25 mouse cellular contexts compared by ENCODE assay signal in the genomic region with DNA sequence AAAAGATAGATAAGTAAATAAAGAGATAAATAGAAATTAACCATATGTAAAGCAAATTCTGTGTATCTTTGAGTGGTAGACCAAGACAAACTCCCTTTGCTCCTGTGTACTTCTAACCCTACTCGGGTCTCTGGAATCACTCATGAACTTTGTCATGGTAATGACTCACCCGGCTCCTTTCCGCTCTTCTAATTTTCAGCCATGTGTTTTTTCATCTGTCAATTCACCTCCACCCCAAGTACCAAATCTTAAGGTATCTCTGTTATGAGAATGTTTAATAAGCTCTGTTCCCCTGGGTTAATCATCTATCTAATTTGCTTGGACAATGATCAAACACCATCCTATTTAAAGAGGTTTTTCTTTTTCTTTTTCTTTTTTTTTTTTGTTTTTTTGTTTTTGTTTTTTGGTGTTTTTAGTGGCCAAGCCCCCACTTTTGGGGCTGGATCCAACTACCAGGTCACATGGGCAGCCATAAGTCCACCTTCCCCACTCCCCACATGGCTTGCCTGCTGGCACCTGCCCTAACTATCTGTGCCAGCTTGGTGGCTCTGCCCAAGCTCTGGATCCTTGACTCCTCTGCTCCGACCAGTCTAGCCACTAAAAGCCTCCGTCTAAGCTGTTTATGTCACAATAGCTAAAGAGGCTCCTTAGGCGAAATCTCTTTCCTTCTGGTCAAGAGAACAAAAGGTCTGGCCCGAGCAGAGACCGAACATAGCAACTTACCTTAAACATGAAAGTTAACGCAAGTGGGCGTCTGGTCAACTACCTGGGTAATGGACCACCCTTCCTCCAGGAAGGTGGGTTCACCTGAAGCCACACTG. TPM values are rescaled to one million over a fixed set of nuclear protein-coding genes. Genes with fewer than 3 reads are reported as not detected.
DNase-seq lines count a peak whose midpoint lies in the region; TF ChIP-seq lines count a peak whose summit lies in the region.
"Had no signal": no experiment of that assay in that cellular context is flagged by ENCODE, and none has a peak within 500 bp of the region (broad histone marks: within the 10 kb centered on the region; RNA-seq: fewer than 3 reads in every experiment).

No protein-coding gene starts in this region.

- no peaks in the 10 kb centered on the region for H3K27me3 ChIP-seq in heart, adult 2 months (ENCODE audit: control insufficient read depth, insufficient read depth, low read length)
- H3K27me3 ChIP-seq: embryonic facial prominence, embryonic 13.5 days; heart, embryonic 12.5 days; limb, embryonic 15.5 days had no signal

- H3K4me1 ChIP-seq in heart, adult 2 months (ENCODE audit: control insufficient read depth, insufficient read depth, low read length), result peaks cover 1% of the 10 kb centered on the region; the same call in 1 of the 2 replicates
- H3K4me1 ChIP-seq: embryonic facial prominence, embryonic 13.5 days; heart, embryonic 12.5 days; limb, embryonic 15.5 days had no signal

- H3K36me3 ChIP-seq in heart, adult 2 months (ENCODE audit: control insufficient read depth, insufficient read depth, low read length), result no peaks in the 10 kb centered on the region
- H3K36me3 ChIP-seq: embryonic facial prominence, embryonic 13.5 days; heart, embryonic 12.5 days; limb, embryonic 15.5 days had no signal

- no peak for TF ChIP-seq EP300 in heart, adult 2 months (IDR thresholded peaks at IDR 0.05; ENCODE audit: insufficient read depth, low read depth, low read length)

- H3K9ac ChIP-seq in heart, adult 2 months (ENCODE audit: low read depth, low read length), result no peak overlapping the region
- H3K9ac ChIP-seq: embryonic facial prominence, embryonic 13.5 days; forebrain, postnatal 0 days; heart, embryonic 12.5 days; hindbrain, embryonic 14.5 days; limb, embryonic 15.5 days; liver, embryonic 14.5 days; lung, embryonic 14.5 days had no signal

- TF ChIP-seq POLR2A in heart, adult 2 months (IDR thresholded peaks at IDR 0.05; ENCODE audit: insufficient read depth, low read depth, low read length), result no peak

- intact Hi-C loops in heart, postnatal 10 days (cut with DNase I), result no loop called here
- intact Hi-C loops in gastrocnemius, postnatal 36 days (cut with DNase I), result no loop called here
- intact Hi-C loops in heart, adult 2 months (cut with DNase I), result no loop called here

- H3K4me3 ChIP-seq in heart, adult 2 months, result no peak overlapping the region
- H3K4me3 ChIP-seq: embryonic facial prominence, embryonic 13.5 days; heart, embryonic 12.5 days; layer of hippocampus, adult 2 months; limb, embryonic 15.5 days had no signal

- 81% methylated on average over 10 of the region's 10 CpGs for whole genome bisulfite sequencing in heart, adult 2 months

- H3K27ac ChIP-seq in heart, adult 2 months, result no peak overlapping the region
- H3K27ac ChIP-seq: embryonic facial prominence, embryonic 13.5 days; hindbrain, embryonic 14.5 days; layer of hippocampus, adult 2 months; limb, embryonic 15.5 days; liver, embryonic 14.5 days had no signal

- DNase-seq in heart, adult 11 months, result peak; percentile 75
- no peak for DNase-seq in heart, postnatal 10 days
- DNase-seq in MN1 (ENCODE audit: low spot score), result peak; percentile 65
- peak; percentile 64 for DNase-seq in gonadal fat pad, adult 2 months (ENCODE audit: low read depth)
- peak; percentile 48 for DNase-seq in kidney, postnatal 14 days
- no peak for DNase-seq in gastrocnemius, postnatal 36 days
- DNase-seq in heart, adult 2 months, result no peak
- DNase-seq: adrenal gland, adult 2 months; adrenal gland, postnatal 36 days; cerebellum, adult 18-20 months; cerebellum, postnatal 36 days; embryo, embryonic 11 days; forebrain, postnatal 0 days; gastrocnemius, postnatal 10 days; left cerebral cortex, postnatal 4 days; lung, embryonic 14.5 days; lung, postnatal 14 days; midbrain, embryonic 14.5 days; thymus, postnatal 4 days had no signal

- H3K79me2 ChIP-seq in heart, adult 2 months (replicated peaks; ENCODE audit: control insufficient read depth, insufficient read depth, low read length), result no peaks in the 10 kb centered on the region

- TF ChIP-seq CTCF in heart, adult 2 months (IDR thresholded peaks at IDR 0.05), result no peak

RNA-seq across cellular contexts. Expression of a gene that starts 40.1 kb away (rescaled TPM):
- 10 to 100 TPM; 38.3 to 39.2 TPM for total RNA-seq in heart, postnatal 10 days (2021)
- 28.7 and 32.6 TPM in 2 replicates for polyA plus RNA-seq in gonadal fat pad, adult 2 months (2012; rRNA removed)
- total RNA-seq in gastrocnemius, postnatal 36 days (2021), result 1 to 10 TPM; 8.7 to 9.2 TPM
- total RNA-seq in heart, adult 2 months (2021), result 10 to 100 TPM; 24.9 to 26.0 TPM
- polyA plus RNA-seq in heart, adult 2 months (2012; rRNA removed), result 19.6 and 36.5 TPM in 2 replicates

Comparison
In these comparisons a context has a peak if more than half of its experiments do, and no peak if none do; other contexts are left out.
1. DNase-seq: peak in heart, adult 11 months (single experiment), MN1 (single experiment), gonadal fat pad, adult 2 months (single experiment) and kidney, postnatal 14 days (single experiment); none in heart, postnatal 10 days (0 of 2), gastrocnemius, postnatal 36 days (0 of 2) and heart, adult 2 months (0 of 2).